Mouse (Mus musculus) central nervous system, embryonic 11.5 days (tissue): ENCODE results near the gene Wdr83. TPM values are rescaled to one million over a fixed set of nuclear protein-coding genes. Genes with fewer than 3 reads are reported as not detected.

Source experiments
- polyA plus RNA-seq: library from polyadenylated mRNA; depleted of rRNA; stranded (reverse); fragments of >200 nt; gene quantifications from 2 replicates; pipeline ENCODE4 v1.2.3, GENCODE M21; 2012; rRNA removed

Wdr83 gene
- polyA plus RNA-seq = 72.7 and 84.7 TPM in 2 replicates

DNA sequence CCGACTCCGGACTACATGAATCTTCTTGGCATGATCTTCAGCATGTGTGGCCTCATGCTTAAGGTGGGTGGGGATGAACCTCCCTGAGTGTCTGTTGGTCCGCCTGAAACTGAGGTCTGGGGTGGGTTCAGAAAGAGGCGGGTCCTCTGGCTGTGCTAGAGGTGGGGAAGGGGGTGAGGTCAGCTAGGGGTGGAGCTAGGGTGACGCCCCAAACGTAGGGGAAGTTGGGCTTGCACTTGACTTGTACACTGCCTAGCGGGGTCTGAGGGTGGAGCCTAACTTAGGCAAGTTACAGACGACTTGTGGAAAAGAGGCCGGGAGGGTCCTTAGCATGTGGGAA is at the start of gene Wdr83:
Gene Wdr83, minus strand, starts transcription at position 91 of the 340 bp plus-strand sequence.

GRCm38 (mm10) chr8:85122995-85123394 is 41.9 kb upstream of the Wdr83 start, which contains the start of gene Zfp791:
Gene Zfp791, minus strand, starts transcription at chr8:85123095.

DNA sequence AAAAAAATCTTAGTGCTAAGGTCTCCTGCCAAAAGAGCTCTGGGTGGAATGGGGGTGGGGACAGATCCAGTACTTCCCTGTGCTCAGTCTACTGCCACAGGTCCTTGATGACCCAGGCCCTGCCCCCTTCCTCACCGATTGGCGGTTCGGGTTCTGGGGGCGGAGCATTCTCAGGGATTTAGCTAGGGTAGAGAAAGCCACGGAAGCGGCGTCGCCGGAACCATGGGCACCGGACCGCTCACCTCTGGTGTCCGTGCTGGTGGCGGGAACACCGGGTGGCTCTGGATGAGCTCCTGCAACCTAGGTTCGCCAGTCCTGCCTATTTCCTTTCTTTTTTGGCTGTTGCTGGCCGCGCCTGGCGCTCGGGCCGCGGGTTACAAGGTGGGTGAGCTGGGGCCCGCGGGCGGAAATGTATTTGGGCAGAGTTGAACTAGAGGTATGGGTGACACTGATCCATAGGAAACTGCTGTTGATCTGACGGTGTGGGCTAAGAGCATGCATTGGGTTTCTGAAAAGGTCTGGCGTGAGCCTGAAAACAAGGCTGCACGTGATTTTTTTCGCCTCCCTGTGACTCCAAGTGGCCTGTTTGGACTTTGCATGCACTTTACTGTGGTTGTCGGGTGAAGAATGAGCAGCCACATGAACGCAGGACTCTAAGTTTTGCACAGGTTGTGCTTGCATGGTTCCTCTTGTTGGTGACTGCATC is 2.2 kb upstream of the Wdr83 start, which contains the start of gene Man2b1:
Gene Man2b1, plus strand, starts transcription at position 163 of the 706 bp plus-strand sequence.

DNA sequence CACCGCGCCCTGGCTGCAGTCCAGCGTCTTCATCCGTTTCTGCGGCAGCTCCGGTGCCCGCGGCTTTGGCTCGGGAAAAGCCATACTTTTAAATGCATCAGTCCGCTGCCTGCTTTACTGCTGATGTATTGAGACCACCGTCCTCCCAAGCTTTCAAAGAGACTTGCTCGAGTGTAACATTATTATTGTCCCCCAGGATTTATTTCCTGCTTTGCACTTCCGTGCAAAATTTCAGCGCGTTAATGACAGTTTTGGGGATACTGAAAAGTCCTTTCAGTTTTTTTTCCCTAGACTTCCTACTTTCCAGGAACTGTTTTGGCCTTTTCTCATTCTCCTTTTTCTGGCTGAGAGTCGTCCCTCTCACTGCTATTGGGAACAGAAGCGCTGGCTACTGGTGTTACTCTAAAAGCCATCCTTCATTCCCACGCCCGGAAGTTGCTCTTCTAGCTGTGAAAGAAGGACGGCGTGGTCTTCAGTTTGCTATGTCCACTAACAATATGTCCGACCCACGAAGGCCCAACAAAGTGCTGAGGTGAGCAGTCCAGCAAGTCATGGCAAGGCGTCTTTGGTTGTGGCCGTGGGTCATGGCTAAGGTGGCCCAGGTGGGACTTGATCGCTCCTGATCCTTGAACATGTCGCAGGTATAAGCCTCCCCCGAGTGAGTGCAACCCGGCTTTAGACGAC is 432 bp downstream of the Wdr83 start, which contains the start of gene Wdr83os:
Gene Wdr83os, plus strand, starts transcription at position 209 of the 684 bp plus-strand sequence.

DNA sequence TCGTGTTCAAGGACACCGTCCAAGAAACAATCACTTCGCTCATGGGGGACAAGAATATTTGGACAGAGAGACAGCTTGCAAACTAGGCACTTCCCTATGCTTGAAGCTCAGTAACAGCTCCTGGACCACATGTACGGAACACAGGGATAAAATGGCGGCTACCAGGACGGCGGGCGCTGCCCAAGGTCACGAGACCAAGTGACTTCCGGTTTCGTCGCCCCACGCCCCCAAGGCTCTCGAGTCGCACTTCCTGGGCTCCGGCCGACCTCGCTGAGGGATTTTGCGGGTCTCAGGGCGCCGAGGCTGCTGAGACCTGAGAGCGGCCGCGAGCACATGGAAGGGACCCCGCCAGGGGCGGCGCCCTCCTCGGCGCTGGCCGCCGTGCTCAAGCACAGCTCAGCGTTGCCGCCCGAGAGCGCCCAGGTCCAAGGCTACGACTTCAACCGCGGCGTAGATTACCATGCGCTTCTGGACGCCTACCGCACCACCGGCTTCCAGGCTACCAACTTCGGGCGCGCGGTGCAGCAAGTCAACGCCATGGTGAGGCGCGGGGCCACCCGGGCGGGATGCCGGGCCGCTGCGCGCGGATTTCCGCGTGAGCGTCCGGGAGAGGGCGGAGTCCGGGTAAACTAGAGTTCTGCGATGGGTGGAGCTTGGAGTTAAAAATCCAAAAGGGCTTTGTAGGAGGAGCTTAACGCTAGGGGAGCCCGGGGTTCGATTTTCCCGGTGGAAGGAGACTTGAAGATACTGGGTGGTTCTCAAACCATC is 9.4 kb downstream of the Wdr83 start, which contains the start of gene Dhps:
Gene Dhps, plus strand, starts transcription at position 244 of the 768 bp plus-strand sequence.

GRCm38 (mm10) chr8:85067982-85068381 is 13.1 kb downstream of the Wdr83 start, which contains the start of gene Gm5741:
Gene Gm5741, minus strand, starts transcription at chr8:85067982.

DNA sequence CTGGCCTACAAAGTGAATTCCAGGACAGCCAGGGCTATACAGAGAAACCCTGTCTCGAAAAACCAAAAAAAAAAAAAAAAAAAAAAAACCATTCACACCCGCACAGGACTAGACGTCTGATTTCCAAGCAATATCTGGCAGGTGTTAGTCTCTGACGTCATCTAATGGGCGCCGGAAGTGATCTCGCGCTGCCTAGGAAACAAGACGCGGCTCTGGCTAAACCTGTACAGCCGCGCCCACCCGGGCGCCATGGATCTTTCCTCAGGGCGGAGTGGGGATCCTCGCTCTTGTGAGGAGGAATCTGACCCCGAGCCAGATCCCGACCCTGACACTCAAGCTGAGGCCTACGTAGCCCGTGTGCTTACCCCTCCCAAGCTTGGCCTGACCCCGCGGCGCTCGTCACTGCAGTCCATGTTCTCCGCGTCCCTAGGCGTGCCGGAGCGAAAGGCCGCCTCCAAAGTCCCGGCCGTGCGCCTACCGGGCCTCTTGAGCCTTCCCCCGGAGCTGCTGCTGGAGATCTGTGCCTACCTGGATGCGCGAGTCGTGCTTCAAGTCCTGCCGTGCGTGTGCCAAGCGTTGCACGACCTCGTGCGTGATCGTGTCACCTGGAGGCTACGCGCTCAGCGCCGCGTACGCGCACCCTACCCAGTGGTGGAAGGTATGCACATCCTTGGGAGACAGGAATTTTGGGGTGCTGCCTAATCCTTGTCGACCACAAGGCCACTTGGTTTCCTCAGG is 21.1 kb downstream of the Wdr83 start, which contains the start of gene Fbxw9:
Gene Fbxw9, plus strand, starts transcription at position 177 of the 738 bp plus-strand sequence.

GRCm38 (mm10) chr8:85036718-85037365 is 44.3 kb downstream of the Wdr83 start, which contains the start of gene Tnpo2:
Gene Tnpo2, plus strand, starts transcription at chr8:85036915.

GRCm38 (mm10) chr8:85026670-85027515 is 54.2 kb downstream of the Wdr83 start, which contains the start of gene Trir:
Gene Trir, plus strand, starts transcription at chr8:85026823.

GRCm38 (mm10) chr8:85025098-85025932 is 55.8 kb downstream of the Wdr83 start, which contains the start of gene Asna1:
Gene Asna1, minus strand, starts transcription at chr8:85025281.

Other genes with a start within 250 kb of the Wdr83 start
- 29.3 and 32.5 TPM in 2 replicates for gene Gadd45gip1, start 249.8 kb downstream of the Wdr83 start, polyA plus RNA-seq
- gene Rad23a, start 240.6 kb downstream of the Wdr83 start, polyA plus RNA-seq = 65.7 and 76.9 TPM in 2 replicates
- 669 and 1,481 TPM in 2 replicates for gene Calr, start 234.4 kb downstream of the Wdr83 start, polyA plus RNA-seq
- 97.5 and 98.6 TPM in 2 replicates for gene Farsa, start 224.3 kb downstream of the Wdr83 start, polyA plus RNA-seq
- 38.7 and 41.1 TPM in 2 replicates for gene Syce2, start 209.2 kb downstream of the Wdr83 start, polyA plus RNA-seq
- 47.6 and 59.7 TPM in 2 replicates for gene Gcdh, start 187.4 kb downstream of the Wdr83 start, polyA plus RNA-seq
- gene Klf1, start 179.4 kb downstream of the Wdr83 start, polyA plus RNA-seq = 13.0 and 22.9 TPM in 2 replicates
- 8.9 and 10.6 TPM in 2 replicates for gene Dnase2a, start 172.7 kb downstream of the Wdr83 start, polyA plus RNA-seq
- gene Mast1, start 143.9 kb downstream of the Wdr83 start, polyA plus RNA-seq = 21.4 and 22.8 TPM in 2 replicates
- gene Rtbdn, start 134.3 kb downstream of the Wdr83 start, polyA plus RNA-seq = 1.1 TPM in 2 replicates
- not detected in 2 replicates for gene Gm49661, start 111.9 kb downstream of the Wdr83 start, polyA plus RNA-seq
- 836 and 1,138 TPM in 2 replicates for gene Prdx2, start 111.7 kb downstream of the Wdr83 start, polyA plus RNA-seq
- 85.7 and 158 TPM in 2 replicates for gene Rnaseh2a, start 111.5 kb downstream of the Wdr83 start, polyA plus RNA-seq
- 3.7 and 3.8 TPM in 2 replicates for gene Junb, start 102.6 kb downstream of the Wdr83 start, polyA plus RNA-seq
- gene Hook2, start 90.7 kb downstream of the Wdr83 start, polyA plus RNA-seq = 12.8 and 15.9 TPM in 2 replicates
- 0.04 TPM in 1 of 2 replicates, not detected in the other for gene Best2, start 66.8 kb downstream of the Wdr83 start, polyA plus RNA-seq
- 186 and 196 TPM in 2 replicates for gene Asna1, start 56.0 kb downstream of the Wdr83 start, polyA plus RNA-seq
- 185 and 357 TPM in 2 replicates for gene Trir, start 54.5 kb downstream of the Wdr83 start, polyA plus RNA-seq
- 72.4 and 83.1 TPM in 2 replicates for gene Tnpo2, start 44.4 kb downstream of the Wdr83 start, polyA plus RNA-seq
- 40.9 and 42.1 TPM in 2 replicates for gene Fbxw9, start 21.3 kb downstream of the Wdr83 start, polyA plus RNA-seq
- 0.71 and 0.82 TPM in 2 replicates for gene Gm5741, start 13.3 kb downstream of the Wdr83 start, polyA plus RNA-seq
- 44.7 and 49.4 TPM in 2 replicates for gene Dhps, start 9.5 kb downstream of the Wdr83 start, polyA plus RNA-seq
- 85.3 and 89.8 TPM in 2 replicates for gene Wdr83os, start 566 bp downstream of the Wdr83 start, polyA plus RNA-seq
- 18.3 and 21.6 TPM in 2 replicates for gene Man2b1, start 2.0 kb upstream of the Wdr83 start, polyA plus RNA-seq
- 1.3 and 2.0 TPM in 2 replicates for gene Zfp791, start 41.8 kb upstream of the Wdr83 start, polyA plus RNA-seq
- gene Cks1brt, start 70.6 kb upstream of the Wdr83 start, polyA plus RNA-seq = not detected in 2 replicates
- gene Olfr371, start 144.7 kb upstream of the Wdr83 start, polyA plus RNA-seq = not detected in 2 replicates
- gene Orc6, start 218.3 kb upstream of the Wdr83 start, polyA plus RNA-seq = 112 and 144 TPM in 2 replicates
- gene Vps35, start 218.5 kb upstream of the Wdr83 start, polyA plus RNA-seq = 67.6 and 88.3 TPM in 2 replicates